Mouse (Mus musculus) heart, embryonic 10.5 days (tissue): ENCODE measurements at regions not wholly inside any gene's neighbourhood (a gene's known extent, or its start where the extent isn't known, plus 50 kb on each side); places are given as distances from the start of the nearest gene placed in this dataset.
"Not testable (repeated sequence)": the region's sequence is repeated elsewhere in the genome, so short reads cannot be mapped to it uniquely, and the experiment has no call there.

Experiments used
- DNase-seq: peaks from one replicate; pipeline ENCODE4 v3.0.0-alpha.2; 2017; ENCODE audit warnings: low spot score
- H3K27ac ChIP-seq: fragments of 300-500 bp; sonication (generic); 2 replicates; pipeline ENCODE4 v1.5.1; 2016; ENCODE audit warnings: mild to moderate bottlenecking
- H3K27me3 ChIP-seq: fragments of 300-500 bp; sonication (generic); 2 replicates; pipeline ENCODE4 v1.6.1; 2016; ENCODE audit warnings: mild to moderate bottlenecking; ENCODE audit not compliant: poor library complexity, insufficient read depth, severe bottlenecking
- H3K36me3 ChIP-seq: fragments of 300-500 bp; sonication (generic); 2 replicates; pipeline ENCODE4 v1.6.1; 2016; ENCODE audit warnings: mild to moderate bottlenecking, moderate library complexity
- H3K4me1 ChIP-seq: fragments of 300-500 bp; sonication (generic); 2 replicates; pipeline ENCODE4 v1.6.1; 2016; ENCODE audit warnings: mild to moderate bottlenecking
- H3K4me3 ChIP-seq: fragments of 300-500 bp; sonication (generic); 2 replicates; pipeline ENCODE4 v1.5.1; 2016; ENCODE audit warnings: mild to moderate bottlenecking, moderate library complexity
- H3K9me3 ChIP-seq: fragments of 300-500 bp; sonication (generic); 2 replicates; pipeline ENCODE4 v1.6.1; 2016; ENCODE audit warnings: mild to moderate bottlenecking, moderate library complexity
- WGBS: fragments of 180-500 bp; shearing (Covaris S2); methylation state at CpG from one replicate; pipeline ENCODE4 v1.1.7; 2016; 5-methylcytosine and 5-hydroxymethylcytosine counted together

DNA sequence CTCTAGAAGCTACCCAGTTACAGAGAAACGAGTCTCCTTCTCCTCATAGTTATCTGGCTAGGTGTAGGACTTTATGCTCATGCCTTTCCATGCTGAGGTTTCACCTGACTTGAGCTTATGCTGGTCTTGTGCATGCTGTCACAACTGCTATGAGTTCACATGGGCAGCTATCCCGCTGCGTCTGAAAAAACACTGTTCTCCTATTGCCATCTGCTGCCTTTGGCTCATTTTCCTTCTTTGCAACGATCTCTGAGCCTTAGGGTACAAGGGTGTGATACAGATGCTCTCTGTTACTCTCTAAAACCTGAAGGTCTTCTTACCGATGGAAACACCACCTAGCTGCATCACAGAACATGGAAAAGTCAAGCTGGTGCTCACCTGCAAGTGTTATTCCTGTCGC, 123.9 kb upstream of the Adgra3 start:
- H3K27ac ChIP-seq = no peak overlapping the region
- no peaks in the 10 kb centered on the region for H3K36me3 ChIP-seq
- H3K9me3 ChIP-seq = peaks cover 7% of the 10 kb centered on the region; the same call in 1 of the 2 replicates
- no peaks in the 10 kb centered on the region for H3K4me1 ChIP-seq
- no peak overlapping the region for H3K4me3 ChIP-seq
- no peaks in the 10 kb centered on the region for H3K27me3 ChIP-seq
- DNase-seq = no peak
- 79% methylated on average over 6 of the region's 6 CpGs for WGBS

DNA sequence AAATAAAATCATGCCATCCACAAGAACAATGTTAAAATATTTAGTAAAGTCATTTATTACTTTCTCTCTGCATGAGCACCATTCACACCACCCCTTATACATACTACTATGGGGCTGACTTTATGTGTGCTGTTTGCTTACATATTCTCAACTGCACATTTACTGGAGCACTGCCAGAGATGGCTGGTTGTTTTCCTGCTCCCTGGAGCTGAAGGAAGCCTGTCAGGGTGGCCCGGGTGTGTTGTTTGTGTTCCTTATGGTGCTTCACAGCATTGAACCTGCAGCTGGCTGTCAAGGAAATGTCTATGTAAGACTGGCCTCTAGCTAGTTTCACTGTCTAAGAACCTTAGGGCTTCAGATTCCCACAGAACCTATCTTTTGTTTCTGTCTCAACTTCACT, 97.8 kb upstream of the Adgra3 start:
- DNase-seq = no peak
- Histone ChIP-seq H3K27me3 (no peaks in the 10 kb centered on the region), H3K27ac (no peak overlapping the region), H3K36me3 (no peaks in the 10 kb centered on the region), H3K4me1 (no peaks in the 10 kb centered on the region), H3K9me3 (no peaks in the 10 kb centered on the region), H3K4me3 (no peak overlapping the region)
- 38% methylated on average over 1 of the region's 1 CpGs for WGBS

DNA sequence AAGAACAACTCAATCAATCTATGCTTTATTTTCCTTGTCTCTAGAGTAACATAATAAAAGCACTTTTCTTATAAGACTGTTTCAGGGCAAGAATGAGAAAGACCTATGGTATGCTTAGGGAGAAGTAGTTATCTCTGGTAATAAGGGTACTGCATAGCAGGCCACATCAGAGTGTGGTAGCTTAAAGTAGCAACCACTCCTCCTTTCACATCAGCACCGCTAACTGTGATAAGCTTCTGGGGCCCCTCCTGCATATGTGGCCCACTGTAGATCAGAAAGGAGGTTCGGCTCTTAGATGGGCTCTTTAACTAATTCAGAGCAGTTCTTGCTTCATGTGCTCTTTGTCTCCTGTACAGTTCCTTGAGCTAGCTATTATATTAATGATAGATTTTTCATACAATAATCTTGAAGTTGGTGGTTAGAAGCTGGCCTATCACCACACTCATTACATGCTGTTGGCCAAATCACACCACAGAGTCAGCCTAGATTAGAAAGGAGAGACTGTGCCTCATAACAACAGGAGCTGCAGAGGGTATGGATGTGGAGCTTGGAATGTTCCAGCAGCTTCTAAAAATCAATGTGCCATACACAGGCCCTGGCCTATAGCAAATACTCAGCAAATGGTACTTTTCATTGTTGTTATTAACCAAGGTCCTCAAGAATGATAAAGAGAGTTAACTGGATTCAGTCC, 96.5 kb upstream of the Adgra3 start:
- H3K27ac ChIP-seq, H3K4me3 ChIP-seq, H3K9me3 ChIP-seq, H3K4me1 ChIP-seq, H3K36me3 ChIP-seq, DNase-seq, H3K27me3 ChIP-seq: not testable (repeated sequence)
- WGBS = 43% methylated on average over 2 of the region's 2 CpGs

DNA sequence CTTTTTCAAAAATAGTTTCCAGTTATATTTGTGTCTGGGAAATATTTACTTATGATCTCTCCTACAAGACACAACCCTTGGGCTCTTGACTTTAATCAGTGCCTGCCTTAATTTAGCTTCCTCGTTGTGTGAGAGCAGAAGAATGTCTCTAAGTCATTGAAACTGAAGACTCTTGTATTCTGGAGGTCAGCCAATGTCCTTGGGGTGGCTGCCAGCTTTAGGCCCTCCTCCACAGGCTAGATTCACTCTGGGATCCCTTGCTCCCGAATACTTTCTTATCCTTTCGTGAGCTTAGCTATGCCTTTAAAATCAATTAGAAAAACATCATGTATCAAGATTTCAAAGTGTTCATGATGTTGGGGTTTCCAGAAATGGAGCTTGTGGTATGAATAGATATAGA, 88.1 kb upstream of the Adgra3 start:
- H3K9me3 ChIP-seq = no peaks in the 10 kb centered on the region
- DNase-seq = no peak
- no peaks in the 10 kb centered on the region for H3K36me3 ChIP-seq
- H3K4me1 ChIP-seq = no peaks in the 10 kb centered on the region
- H3K27ac ChIP-seq = no peak overlapping the region
- H3K4me3 ChIP-seq = no peak overlapping the region
- 47% methylated on average over 3 of the region's 3 CpGs for WGBS
- no peaks in the 10 kb centered on the region for H3K27me3 ChIP-seq

DNA sequence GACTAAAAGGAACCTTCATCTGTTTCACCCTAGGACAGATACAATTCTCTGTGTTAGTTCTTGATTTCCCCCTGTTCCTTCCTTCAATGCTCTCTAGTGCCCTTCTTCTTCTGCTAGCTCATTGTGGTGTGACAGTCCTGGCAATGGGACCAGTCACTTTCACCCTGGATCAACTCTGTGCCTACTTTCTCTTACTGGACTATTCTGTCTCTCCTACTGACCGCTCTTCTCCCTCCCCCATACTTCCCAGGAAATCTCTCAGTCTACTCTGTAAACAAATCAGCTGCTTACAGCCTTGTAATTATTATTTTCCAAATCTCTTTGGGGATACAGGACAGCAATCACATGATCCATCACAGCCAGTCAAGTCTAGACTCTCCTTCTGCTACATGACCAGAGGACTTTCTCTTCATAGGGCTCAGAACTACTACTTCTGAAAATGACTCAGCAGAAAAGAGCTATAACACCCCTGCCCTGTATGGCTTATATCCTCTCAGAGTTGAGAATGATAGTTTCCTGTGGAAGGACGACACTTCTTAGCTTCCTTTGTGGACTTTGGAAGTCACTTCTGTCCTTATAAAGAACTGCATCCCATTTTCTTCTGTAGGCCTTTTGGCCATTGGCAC, 86.8 kb upstream of the Adgra3 start:
- 84% methylated on average over 2 of the region's 2 CpGs for WGBS

DNA sequence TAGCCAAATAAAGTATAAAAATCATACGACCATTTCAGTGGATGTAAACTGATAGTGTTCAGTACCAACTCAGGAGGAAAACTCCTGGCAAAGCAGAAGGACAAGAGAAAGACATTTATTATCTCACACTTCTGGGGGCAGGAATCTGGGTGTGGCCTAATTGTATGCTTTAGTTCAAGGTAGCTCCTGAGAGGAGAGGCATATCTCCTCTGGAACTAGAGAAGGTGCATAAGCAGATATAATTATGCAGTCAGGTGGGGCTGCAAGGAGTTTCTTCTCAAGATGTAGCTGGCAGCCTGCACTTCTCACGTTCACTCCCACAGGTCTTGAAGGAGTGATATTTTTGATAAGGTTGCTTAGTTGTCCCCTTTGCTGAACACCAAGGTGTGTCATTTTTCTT, 71.4 kb upstream of the Adgra3 start:
- 57% methylated on average over 2 of the region's 2 CpGs for whole genome bisulfite sequencing

More for the DNA sequence above, 86.8 kb upstream of the Adgra3 start:
- no peak overlapping the region for H3K4me3 ChIP-seq
- H3K27me3 ChIP-seq = no peaks in the 10 kb centered on the region
- H3K4me1 ChIP-seq = no peaks in the 10 kb centered on the region
- H3K36me3 ChIP-seq = no peaks in the 10 kb centered on the region
- no peak overlapping the region for H3K27ac ChIP-seq
- DNase-seq = no peak
- H3K9me3 ChIP-seq = no peaks in the 10 kb centered on the region

DNA sequence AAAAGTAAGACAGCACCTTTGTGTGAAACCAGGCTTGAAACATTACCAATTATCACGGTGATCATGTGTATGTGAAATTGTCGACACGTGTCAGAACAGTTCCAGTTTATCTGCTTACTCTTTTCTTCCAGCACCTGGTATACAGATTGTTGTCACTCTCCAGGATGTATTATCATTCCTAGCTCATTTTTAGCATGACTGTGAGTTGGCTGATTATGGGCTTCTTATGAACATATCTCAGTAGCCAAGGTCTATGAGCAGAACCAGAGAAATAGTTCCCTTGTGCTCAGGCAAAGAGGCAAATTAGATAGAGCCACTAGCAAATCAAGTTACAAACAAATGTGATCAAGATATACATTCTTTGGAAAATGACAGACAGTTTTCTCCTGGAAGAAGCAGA, 70.2 kb upstream of the Adgra3 start:
- Histone ChIP-seq H3K4me3 (no peak overlapping the region), H3K4me1 (no peaks in the 10 kb centered on the region), H3K27me3 (no peaks in the 10 kb centered on the region), H3K9me3 (no peaks in the 10 kb centered on the region), H3K27ac (no peak overlapping the region), H3K36me3 (no peaks in the 10 kb centered on the region)
- DNase-seq = no peak
- WGBS = 85% methylated on average over 3 of the region's 3 CpGs

More for the DNA sequence above, 71.4 kb upstream of the Adgra3 start:
- Histone ChIP-seq H3K4me3 (no peak overlapping the region), H3K27ac (no peak overlapping the region), H3K9me3 (no peaks in the 10 kb centered on the region), H3K36me3 (no peaks in the 10 kb centered on the region), H3K27me3 (no peaks in the 10 kb centered on the region), H3K4me1 (no peaks in the 10 kb centered on the region)
- DNase-seq = no peak

DNA sequence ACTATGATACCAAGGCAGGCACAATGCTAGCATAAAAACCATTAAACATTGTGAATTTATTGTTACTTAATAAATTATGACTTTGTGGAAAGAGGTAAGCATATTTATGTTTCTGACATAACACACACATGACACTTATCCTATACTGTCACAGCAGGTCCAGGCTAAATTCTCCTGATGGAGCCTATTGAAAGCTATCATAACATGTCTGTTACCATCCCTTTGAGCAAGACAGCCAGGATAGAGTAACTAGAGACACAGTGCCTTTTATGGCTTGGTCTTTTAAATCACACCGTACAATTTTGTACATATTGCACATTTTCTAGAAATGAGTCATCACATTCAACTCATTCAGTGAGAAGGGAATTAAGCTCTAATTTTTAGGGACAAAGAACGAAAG, 67.8 kb upstream of the Adgra3 start:
- DNase-seq = no peak
- H3K4me3 ChIP-seq = no peak overlapping the region
- H3K9me3 ChIP-seq = no peaks in the 10 kb centered on the region
- H3K27ac ChIP-seq = no peak overlapping the region
- H3K4me1 ChIP-seq = no peaks in the 10 kb centered on the region
- no peaks in the 10 kb centered on the region for H3K36me3 ChIP-seq
- no peaks in the 10 kb centered on the region for H3K27me3 ChIP-seq
- 82% methylated on average over 2 of the region's 2 CpGs for WGBS

DNA sequence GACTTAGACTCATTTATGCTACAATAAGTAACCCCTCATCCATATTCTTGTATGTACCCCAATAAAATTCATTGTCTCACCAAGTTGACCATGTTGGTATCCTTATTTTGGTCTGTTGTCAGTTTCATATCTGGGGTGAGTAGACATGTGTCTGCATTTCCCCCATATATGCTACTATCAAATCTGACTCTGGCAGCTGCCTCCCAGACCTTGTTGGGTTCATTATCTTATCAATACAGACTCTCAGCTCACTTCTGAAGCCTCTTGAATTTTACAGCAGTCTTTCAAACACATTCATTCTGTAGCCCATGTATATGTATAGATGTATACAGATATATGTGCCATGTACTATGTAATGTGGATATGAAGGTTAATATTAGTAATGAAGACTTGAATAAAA, 67.4 kb upstream of the Adgra3 start:
- H3K36me3 ChIP-seq = no peaks in the 10 kb centered on the region
- no peaks in the 10 kb centered on the region for H3K4me1 ChIP-seq
- H3K27ac ChIP-seq = no peak overlapping the region
- DNase-seq = peak; percentile 82
- no peak overlapping the region for H3K4me3 ChIP-seq
- H3K9me3 ChIP-seq = no peaks in the 10 kb centered on the region
- H3K27me3 ChIP-seq = no peaks in the 10 kb centered on the region

DNA sequence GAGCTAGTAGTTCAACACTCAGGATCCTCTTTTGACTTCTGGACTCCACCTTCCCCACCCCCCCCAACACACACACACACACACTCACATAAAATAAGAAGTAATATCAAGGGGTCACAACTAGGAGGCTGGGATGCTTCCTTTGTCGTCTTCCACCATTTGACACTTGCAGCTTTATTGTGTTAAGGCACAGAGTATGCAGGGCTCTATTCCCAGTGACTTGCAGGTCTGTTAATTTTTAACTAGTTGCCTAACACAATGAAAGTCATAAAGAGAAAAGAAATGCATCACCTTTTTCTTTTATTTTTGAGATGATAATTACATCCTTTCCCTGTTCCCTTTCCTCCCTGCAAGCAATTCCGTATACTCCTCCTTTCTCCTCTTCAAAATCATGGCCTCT, 66.9 kb upstream of the Adgra3 start:
- Histone ChIP-seq H3K36me3 (no peaks in the 10 kb centered on the region), H3K9me3 (no peaks in the 10 kb centered on the region), H3K4me1 (no peaks in the 10 kb centered on the region), H3K27ac (no peak overlapping the region; the same call in 1 of the 2 replicates), H3K4me3 (no peak overlapping the region), H3K27me3 (no peaks in the 10 kb centered on the region)
- 76% methylated on average over 2 of the region's 2 CpGs for WGBS
- no peak for DNase-seq

DNA sequence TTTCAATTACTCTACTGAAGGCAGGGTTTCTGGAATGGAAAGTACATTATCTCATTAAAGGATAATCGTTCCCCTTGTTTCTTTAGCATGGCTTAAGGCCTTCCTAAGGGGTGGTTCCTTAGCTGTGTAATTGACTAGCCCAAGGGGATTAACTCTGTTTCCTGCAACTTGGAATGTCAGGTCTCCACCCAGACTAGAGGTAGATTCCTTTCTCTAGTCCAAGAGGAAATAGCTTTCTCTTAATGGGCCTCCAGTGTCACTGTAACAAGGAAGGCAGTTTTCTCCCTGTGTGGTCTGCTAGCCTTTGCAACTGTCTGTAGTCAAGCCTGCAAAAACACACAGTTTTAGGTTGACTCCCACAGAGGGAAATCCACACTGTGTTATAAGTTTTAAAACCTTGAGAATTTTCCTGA, 64.0 kb upstream of the Adgra3 start:
- Histone ChIP-seq H3K4me1 (no peaks in the 10 kb centered on the region), H3K27me3 (no peaks in the 10 kb centered on the region), H3K4me3 (no peak overlapping the region), H3K9me3 (no peaks in the 10 kb centered on the region), H3K27ac (no peak overlapping the region), H3K36me3 (no peaks in the 10 kb centered on the region)
- WGBS = 13% methylated on average over 1 of the region's 1 CpGs
- no peak for DNase-seq

DNA sequence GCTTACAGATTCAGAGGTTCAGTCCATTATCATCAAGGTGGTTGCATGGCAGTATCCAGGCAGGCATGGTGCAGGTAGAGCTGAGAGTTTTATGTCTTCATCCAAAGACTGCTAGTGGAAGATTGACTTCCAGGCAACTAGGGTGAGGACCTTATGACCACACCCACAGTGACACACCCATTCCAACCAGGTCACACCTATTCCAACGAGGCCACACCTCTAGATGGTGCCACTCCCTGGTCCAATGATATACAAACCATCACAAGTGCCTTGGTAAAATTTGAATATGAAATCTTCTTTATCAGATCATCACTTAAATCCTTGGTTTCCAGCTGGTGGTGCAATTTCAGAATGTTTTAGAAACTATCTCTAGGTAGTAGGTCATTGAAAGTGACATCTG, 61.1 kb upstream of the Adgra3 start:
- Histone ChIP-seq H3K4me3 (no peak overlapping the region), H3K4me1 (no peaks in the 10 kb centered on the region), H3K27ac (no peak overlapping the region), H3K36me3 (no peaks in the 10 kb centered on the region), H3K27me3 (no peaks in the 10 kb centered on the region), H3K9me3 (no peaks in the 10 kb centered on the region)
- DNase-seq = no peak
- 53% methylated on average over 1 of the region's 1 CpGs for WGBS
